Mouse (Mus musculus) lung, adult 2 months (tissue): ENCODE measurements around the gene Sap25. TPM values are rescaled to one million over a fixed set of nuclear protein-coding genes. Genes with fewer than 3 reads are reported as not detected.
A peak's percentile ranks its signal among the peaks of the same experiment; 100 is the strongest.

Experiments used
- DNase-seq: peaks from one replicate; pipeline ENCODE4 v3.0.0; 2022
- H3K4me1 ChIP-seq: fragments of 200-500 bp; 2 replicates; pipeline ENCODE4 v1.6.1; 2011; ENCODE audit warnings: low read length; ENCODE audit not compliant: control insufficient read depth, insufficient read depth
- H3K4me3 ChIP-seq: fragments of 200-500 bp; replicated peaks from 2 replicates; pipeline ENCODE3; 2011; ENCODE audit warnings: low read depth, mild to moderate bottlenecking, control low read depth, low read length; ENCODE audit errors: extremely low read depth
- CTCF ChIP-seq: fragments of 200-500 bp; IDR thresholded peaks from 2 replicates; pipeline ENCODE4 v1.5.1; 2011; ENCODE audit warnings: mild to moderate bottlenecking, low read length, control low read depth; ENCODE audit not compliant: insufficient read depth
- POLR2A ChIP-seq: fragments of 200-500 bp; IDR thresholded peaks from 2 replicates; pipeline ENCODE4 v1.6.1; 2011; ENCODE audit warnings: low read depth, mild to moderate bottlenecking, control low read depth, low read length, borderline replicate concordance; ENCODE audit errors: extremely low read depth
- WGBS: fragments of 180-500 bp; shearing (Covaris S2); methylation state at CpG from one replicate; pipeline ENCODE4 v1.1.7; 2018; 5-methylcytosine and 5-hydroxymethylcytosine counted together
- polyA plus RNA-seq: library from polyadenylated mRNA; depleted of rRNA; stranded (reverse); fragments of >200 nt; gene quantifications from 2 replicates; pipeline ENCODE4 v1.2.3, GENCODE M21; 2012; rRNA removed

Sap25 gene
- polyA plus RNA-seq: 150 and 162 TPM in 2 replicates

DNA sequence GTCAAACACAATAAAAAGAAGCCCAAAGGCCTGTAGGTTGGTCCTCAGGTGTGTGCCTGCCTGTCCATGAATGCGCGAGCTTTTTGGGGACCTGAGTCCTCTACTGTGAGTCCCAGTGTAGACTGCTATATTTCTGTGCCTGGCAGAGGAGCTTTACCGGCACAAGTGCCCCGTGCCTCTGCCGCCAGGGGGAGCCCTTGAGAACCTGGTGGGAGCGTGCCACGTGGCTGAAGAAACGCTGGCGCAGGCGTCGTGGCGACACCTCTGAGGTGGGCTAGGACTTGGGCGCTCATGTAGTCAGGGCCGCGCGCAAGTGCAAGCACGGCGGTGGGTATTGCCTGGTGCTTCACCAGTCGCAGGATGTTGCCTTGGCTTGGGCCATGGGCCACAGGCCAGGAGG is at the start of gene Sap25:
TSS of gene Sap25 (plus strand) at position 281 of the 400 bp plus-strand sequence.
- Histone ChIP-seq H3K4me3 (no peak within 1 kb of the TSS), H3K4me1 (peaks cover 2% of the 10 kb centered on the region; the same call in 1 of the 2 replicates)
- 83% methylated on average over 19 of the region's 19 CpGs for WGBS
- TF ChIP-seq POLR2A (no peak), CTCF (peak; percentile 33; the same call in 1 of the 2 replicates)
- DNase-seq: no peak

DNA sequence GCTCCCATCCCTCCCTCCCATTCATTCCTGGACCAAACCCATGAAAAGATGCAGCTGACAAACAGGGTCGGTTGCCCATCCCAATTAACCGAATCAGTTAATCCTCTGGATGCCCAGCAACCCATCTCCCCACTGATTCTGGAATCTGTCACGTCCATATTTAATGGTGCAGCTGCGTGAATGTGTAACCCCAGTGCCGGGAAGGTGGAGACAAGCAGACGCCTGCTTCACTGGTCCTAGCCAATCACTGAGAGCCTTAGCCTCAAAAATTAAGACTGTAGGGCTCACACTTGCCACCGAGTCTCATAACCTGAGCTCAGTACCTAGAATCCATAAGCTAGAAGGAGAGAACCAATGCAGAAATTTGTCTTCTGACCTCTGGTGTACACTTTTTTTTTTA is 45.2 kb upstream of the Sap25 start:
- Histone ChIP-seq H3K4me3 (no peak overlapping the region), H3K4me1 (peaks cover 5% of the 10 kb centered on the region)
- DNase-seq: no peak
- WGBS: 85% methylated on average over 7 of the region's 7 CpGs
- TF ChIP-seq POLR2A (no peak), CTCF (no peak)

DNA sequence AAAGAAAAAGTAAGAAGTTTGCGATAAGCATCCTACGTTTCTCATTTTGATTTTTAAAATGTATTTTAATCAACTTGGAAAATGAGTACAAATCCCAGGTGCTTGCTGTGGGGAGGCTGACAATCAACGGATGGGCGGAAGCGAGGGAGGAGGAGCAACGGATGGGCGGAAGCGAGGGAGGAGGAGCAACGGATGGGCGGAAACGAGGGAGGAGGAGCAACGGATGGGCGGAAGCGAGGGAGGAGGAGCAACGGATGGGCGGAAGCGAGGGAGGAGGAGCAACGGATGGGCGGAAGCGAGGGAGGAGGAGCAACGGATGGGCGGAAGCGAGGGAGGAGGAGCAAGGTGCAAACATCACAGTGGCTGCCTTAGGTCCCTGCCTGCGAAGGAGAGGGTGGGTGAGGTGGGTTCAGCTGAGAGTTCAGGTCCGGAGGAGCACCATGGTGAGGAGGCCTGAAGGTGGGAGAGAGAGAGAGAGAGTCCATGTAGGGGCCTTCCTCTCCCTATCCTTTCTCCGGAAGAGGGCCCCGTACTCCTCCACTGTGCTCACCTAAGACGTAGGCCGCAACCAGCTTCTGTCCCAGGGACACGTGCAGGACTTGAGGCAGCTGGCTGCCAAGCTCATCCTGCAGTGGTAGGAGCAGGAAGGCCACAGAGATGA is 44.4 kb upstream of the Sap25 start:
- WGBS: 33% methylated on average over 30 of the region's 30 CpGs
- no peak for DNase-seq
- Histone ChIP-seq H3K4me1 (peaks cover 5% of the 10 kb centered on the region), H3K4me3 (peak overlapping the region; percentile 35)
- TF ChIP-seq CTCF (no peak), POLR2A (peak; percentile 59; the same call in 1 of the 2 replicates)

DNA sequence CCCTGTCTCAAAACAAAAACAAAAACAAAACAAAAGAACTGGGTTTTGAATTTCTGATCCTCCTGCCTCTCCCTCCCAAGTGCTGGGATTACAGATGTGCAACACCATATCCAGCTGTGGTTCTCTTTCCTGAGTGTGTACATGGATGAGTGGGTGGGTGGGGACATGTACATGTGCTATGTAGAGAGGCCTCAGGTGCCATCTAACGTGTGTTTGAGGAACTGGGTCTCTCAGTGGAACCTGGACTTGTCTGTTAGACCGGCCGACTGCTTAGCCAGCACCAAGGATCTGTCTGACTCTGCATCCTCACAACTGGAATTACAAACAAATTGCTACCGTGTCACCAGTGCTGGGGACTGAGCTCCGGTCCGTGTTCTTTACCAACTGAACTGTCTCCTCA is 43.5 kb upstream of the Sap25 start:
- 88% methylated on average over 6 of the region's 6 CpGs for WGBS
- Histone ChIP-seq H3K4me3 (no peak overlapping the region), H3K4me1 (peaks cover 9% of the 10 kb centered on the region)
- DNase-seq: no peak
- TF ChIP-seq POLR2A: no peak
- no peak for TF ChIP-seq CTCF

DNA sequence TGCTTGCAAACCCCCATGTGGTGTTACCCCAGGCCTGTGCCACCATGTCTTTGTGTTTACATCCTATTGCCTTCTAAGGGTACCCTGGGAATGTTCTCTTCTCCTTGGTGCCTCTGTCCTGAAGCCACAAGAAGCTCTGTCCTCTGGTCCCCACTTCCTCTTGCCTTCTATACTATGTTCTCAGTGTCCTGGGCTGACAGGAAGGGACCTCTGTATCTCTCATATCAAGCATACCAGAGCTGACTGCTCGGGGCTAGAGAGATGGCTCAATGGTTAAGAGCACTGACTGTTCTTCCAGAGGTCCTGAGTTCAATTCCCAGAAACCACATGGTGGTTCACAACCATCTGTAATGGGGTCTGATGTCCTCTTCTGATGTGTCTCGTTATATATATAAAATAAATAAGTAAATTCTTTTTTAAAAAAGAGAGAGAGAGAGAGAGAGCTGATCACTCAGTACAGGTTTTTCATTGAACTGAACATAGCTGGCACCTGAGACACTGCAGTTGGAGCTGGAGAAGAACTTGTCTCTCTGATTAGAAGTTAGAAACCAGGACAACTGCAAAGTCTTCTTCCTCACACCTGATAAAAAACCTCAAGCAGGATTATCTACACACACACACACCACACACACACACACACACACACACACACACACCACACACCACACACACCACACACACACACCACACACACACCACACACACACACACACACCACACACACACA is 42.9 kb upstream of the Sap25 start:
- 59% methylated on average over 2 of the region's 2 CpGs for WGBS
- DNase-seq: no peak
- no peak for TF ChIP-seq POLR2A
- no peak for TF ChIP-seq CTCF
- H3K4me1 ChIP-seq: peaks cover 10% of the 10 kb centered on the region
- H3K4me3 ChIP-seq: no peak overlapping the region

DNA sequence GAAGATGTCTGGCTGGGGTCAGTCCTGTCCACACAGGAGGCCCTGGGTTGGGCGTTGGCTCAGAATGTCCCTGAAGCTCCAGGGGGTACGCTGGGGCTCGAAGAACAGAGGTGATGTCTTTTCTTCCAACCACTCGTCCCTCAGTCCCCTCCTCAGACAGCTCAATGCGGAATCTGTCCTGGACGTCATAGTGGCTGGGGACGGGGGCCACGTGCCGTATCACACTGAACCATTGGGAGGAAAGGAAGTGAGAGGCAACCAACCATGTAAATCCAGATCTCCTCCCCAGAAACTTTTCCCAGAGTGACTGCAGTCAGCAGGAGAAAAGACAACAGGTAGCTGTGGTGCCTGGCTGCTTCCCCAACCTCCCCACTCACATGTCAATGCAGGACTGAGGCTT is 41.5 kb upstream of the Sap25 start:
- 43% methylated on average over 9 of the region's 9 CpGs for WGBS
- TF ChIP-seq CTCF (no peak), POLR2A (no peak)
- H3K4me3 ChIP-seq: peak overlapping the region; percentile 31

DNA sequence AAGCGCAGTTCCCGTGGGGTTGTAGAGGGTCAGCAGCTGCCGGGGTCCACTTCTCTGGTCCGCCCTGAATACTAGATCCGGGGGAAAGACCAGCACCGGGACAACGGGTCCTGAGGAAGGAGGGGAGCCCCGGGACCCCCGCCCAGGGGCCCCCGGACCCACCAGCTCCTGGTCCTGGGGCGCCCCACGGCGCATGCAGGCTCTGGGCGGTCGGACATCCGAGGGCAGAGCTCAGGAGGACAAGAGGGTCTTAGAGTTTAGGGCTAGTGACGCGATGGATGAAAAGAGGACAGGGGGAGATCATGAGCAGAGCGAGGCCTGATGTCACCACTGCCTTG is 40.9 kb upstream of the Sap25 start:
- peak overlapping the region; percentile 91 for H3K4me3 ChIP-seq
- peaks cover 10% of the 10 kb centered on the region for H3K4me1 ChIP-seq
- TF ChIP-seq CTCF: no peak
- TF ChIP-seq POLR2A: no peak
- 0% methylated on average over 19 of the region's 19 CpGs for WGBS
- no peak for DNase-seq

More for the DNA sequence above, 41.5 kb upstream of the Sap25 start:
- no peak for DNase-seq
- peaks cover 10% of the 10 kb centered on the region for H3K4me1 ChIP-seq

DNA sequence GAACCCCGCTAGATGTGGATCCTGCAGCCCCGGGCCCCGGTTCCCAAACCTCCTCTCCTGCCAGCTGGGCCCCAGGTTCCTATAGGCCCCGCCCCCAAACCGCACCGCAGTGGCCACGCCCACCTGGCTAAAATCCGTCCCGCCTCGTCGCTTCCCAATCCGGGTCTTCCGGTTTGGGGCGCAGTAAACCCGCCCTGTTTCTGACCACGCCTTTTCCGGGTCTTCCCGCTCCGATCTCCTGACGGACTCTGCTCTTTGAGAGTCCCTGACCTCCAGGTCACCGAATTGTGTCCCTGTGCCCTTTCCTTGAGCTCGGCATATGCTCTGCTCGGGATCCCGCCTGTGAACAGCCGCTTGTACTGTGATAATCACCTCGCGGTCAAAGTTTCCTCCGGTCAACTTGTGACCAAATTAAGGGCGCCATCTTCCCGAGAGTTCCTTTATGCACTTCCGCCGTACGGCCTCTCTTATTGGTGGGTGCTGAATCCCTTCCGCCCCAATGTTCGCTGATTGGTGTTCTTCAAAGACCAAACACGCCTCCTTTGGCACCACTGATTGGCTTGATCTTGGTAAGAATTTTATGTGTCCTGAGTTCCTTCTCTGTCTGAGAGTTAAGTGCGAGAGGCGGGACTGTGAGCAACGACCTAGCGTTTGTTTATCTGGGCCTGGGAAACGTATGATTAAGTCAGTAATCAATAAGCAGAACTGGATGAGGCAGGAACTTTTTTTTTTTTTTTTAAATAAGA is 40.3 kb upstream of the Sap25 start, which contains the start of gene Mospd3:
TSS of gene Mospd3 (minus strand) at position 440 of the 746 bp plus-strand sequence.
- WGBS: under 1% methylated on average over 41 of the region's 41 CpGs
- DNase-seq: peak; percentile 97
- Histone ChIP-seq H3K4me1 (peaks cover 10% of the 10 kb centered on the region), H3K4me3 (peak within 1 kb of the TSS; percentile 91)
- TF ChIP-seq POLR2A (peak; percentile 56; the same call in 1 of the 2 replicates), CTCF (no peak)

DNA sequence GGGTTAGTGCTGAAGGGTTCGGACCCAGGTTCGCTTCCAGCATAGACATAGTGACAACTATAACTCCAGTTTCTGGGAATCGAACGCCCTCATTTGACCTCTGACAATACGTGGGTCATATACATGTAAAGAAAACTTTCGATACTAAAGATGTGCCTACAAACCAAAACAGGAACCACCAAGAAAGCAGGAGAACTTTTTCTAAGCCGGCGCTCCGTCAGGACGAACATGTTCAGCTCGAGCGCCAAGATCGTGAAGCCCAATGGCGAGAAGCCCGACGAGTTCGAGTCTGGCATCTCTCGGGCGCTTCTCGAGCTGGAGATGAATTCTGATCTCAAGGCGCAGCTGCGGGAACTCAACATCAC is 39.8 kb upstream of the Sap25 start:
- H3K4me1 ChIP-seq: peaks cover 10% of the 10 kb centered on the region
- TF ChIP-seq POLR2A (0 out of 2 replicates have a peak, but pooled peaks have one; percentile 17), CTCF (no peak)
- H3K4me3 ChIP-seq: peak overlapping the region; percentile 58
- WGBS: under 1% methylated on average over 22 of the region's 22 CpGs
- peak; percentile 38 for DNase-seq

DNA sequence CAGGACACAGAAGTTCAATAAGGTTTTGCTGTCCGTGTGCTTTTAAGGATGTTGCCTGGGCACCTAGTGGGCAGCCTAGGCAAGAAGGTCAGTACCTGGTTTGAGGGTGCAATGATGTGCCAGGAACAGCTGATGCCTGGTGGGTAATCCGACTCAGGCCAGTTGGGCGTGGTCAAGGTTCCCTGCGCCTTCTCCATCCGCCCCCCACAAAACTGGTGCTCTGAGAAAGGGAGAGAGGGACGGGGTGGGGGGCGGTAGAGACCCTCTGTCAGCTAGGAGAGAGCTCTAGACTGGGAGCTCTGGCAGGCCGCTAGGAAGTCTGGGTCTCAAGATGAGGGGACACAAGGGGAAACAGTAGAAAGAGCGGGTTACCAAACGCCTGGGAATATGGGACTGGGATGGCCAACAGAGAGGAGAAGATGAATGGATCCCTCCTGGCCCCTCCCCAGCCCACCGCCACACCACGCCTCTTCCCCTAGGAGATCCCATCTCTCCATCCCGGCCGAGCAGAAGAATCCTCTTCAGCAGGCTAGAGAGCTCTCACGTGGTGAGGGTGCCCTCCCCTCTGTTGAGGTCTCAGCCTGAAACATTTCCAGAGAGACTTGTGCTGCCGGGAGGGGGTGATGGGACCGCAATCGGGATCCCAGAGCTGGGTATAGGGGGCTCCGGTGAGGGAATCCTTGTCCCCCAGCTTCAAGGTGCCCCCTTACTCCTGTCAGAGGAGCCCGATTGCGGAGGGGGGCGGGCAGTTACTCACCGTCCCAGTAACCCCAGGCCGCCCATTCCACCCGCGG is 33.1 kb upstream of the Sap25 start:
- peak; percentile 32 for DNase-seq
- 48% methylated on average over 26 of the region's 26 CpGs for WGBS
- TF ChIP-seq CTCF (no peak), POLR2A (no peak)
- H3K4me1 ChIP-seq: peaks cover 10% of the 10 kb centered on the region; the same call in 1 of the 2 replicates
- H3K4me3 ChIP-seq: no peak overlapping the region
